Mouse (Mus musculus) CH12F3 (cell line): ENCODE results near the gene Alg9.
"Not testable (repeated sequence)": the region's sequence is repeated elsewhere in the genome, so short reads cannot be mapped to it uniquely, and the experiment has no call there.

Experiments used
- in situ Hi-C: fragments of 300-500 bp; cut with MboI; formaldehyde crosslinking; loops from 2 replicates; pipeline ENCODE4 v1.14.3; 2020; ENCODE audit warnings: low sequenced_read_pairs

Gene Alg9

GRCm38 (mm10) chr9:50813796-50814195 is 39.0 kb downstream of the Alg9 start:
- in situ Hi-C loops, result no loop called here

GRCm38 (mm10) chr9:50815666-50816065 is 40.8 kb downstream of the Alg9 start:
- in situ Hi-C loops, result no loop called here

- in situ Hi-C loops, result no loop called here
Observed at GRCm38 (mm10) chr9:50816512-50816911, 41.7 kb downstream of the Alg9 start.

GRCm38 (mm10) chr9:50818050-50818449 is 43.2 kb downstream of the Alg9 start:
- in situ Hi-C loops, result no loop called here

- in situ Hi-C loops, result no loop called here
Observed at GRCm38 (mm10) chr9:50819716-50820115, 44.9 kb downstream of the Alg9 start.

GRCm38 (mm10) chr9:50821651-50822050 is 46.8 kb downstream of the Alg9 start:
- in situ Hi-C loops, result no loop called here

GRCm38 (mm10) chr9:50822216-50822615 is 47.4 kb downstream of the Alg9 start:
- in situ Hi-C loops, result no loop called here

GRCm38 (mm10) chr9:50823779-50824453 is 49.1 kb downstream of the Alg9 start:
- in situ Hi-C loops, result no loop called here

- in situ Hi-C loops, result no loop called here
Observed at GRCm38 (mm10) chr9:50831514-50831913, 56.7 kb downstream of the Alg9 start.

- in situ Hi-C loops, result no loop called here
Observed at GRCm38 (mm10) chr9:50832162-50832561, 57.3 kb downstream of the Alg9 start.

GRCm38 (mm10) chr9:50832582-50832981 is 57.8 kb downstream of the Alg9 start:
- in situ Hi-C loops, result not testable (repeated sequence)

- in situ Hi-C loops, result no loop called here
Observed at GRCm38 (mm10) chr9:50833786-50834185, 59.0 kb downstream of the Alg9 start.

GRCm38 (mm10) chr9:50835068-50835705 is 60.4 kb downstream of the Alg9 start:
- in situ Hi-C loops, result no loop called here

- in situ Hi-C loops, result no loop called here
Observed at GRCm38 (mm10) chr9:50836097-50836496, 61.3 kb downstream of the Alg9 start.

- in situ Hi-C loops, result no loop called here
Observed at GRCm38 (mm10) chr9:50841079-50841789, 66.4 kb downstream of the Alg9 start.

- in situ Hi-C loops, result no loop called here
Observed at GRCm38 (mm10) chr9:50845081-50845480, 70.3 kb downstream of the Alg9 start, which contains the start of gene Ppp2r1b. Gene Ppp2r1b, plus strand, starts transcription at chr9:50845301.

- in situ Hi-C loops, result no loop called here
Observed at GRCm38 (mm10) chr9:50845547-50845946, 70.7 kb downstream of the Alg9 start.

GRCm38 (mm10) chr9:50847133-50847532 is 72.3 kb downstream of the Alg9 start:
- in situ Hi-C loops, result no loop called here

GRCm38 (mm10) chr9:50847606-50848368 is 73.0 kb downstream of the Alg9 start:
- in situ Hi-C loops, result no loop called here

- in situ Hi-C loops, result no loop called here
Observed at GRCm38 (mm10) chr9:50848821-50849220, 74.0 kb downstream of the Alg9 start.

- in situ Hi-C loops, result no loop called here
Observed at GRCm38 (mm10) chr9:50849249-50849648, 74.4 kb downstream of the Alg9 start.
